Mouse (Mus musculus): Measurements from ENCODE around the gene Dnase1. TPM values are rescaled to one million over a fixed set of nuclear protein-coding genes. Genes with fewer than 3 reads are reported as not detected.

Gene Dnase1
- polyA plus RNA-seq, 1 experiment: not detected

DNA sequence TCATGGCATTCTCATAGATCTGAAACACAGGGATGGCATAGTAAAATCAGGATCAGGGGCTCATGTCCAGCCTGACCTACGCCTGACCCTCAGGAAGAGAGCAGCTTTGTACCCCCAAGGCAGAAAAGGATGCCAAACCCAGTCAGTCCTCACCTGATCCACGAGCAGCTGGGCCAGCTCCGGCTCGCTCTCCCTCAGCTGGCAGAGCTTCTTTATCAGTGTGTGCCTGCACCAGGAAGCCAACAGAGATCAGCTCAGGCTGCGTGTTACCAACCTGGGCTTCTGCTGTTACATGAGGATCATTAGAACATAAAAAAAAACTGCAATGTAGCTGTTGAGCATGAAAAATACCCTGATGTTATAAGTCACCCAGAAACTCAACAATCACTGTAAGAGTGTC lies 3.5 kb downstream of the Dnase1 start:
- Histone ChIP-seq H3K4me3 (ENCODE audit: low read depth, low read length) (no peak overlapping the region), H3K36me3 (ENCODE audit: control insufficient read depth, insufficient read depth, low read length, poor library complexity, severe bottlenecking) (peaks cover 31% of the 10 kb centered on the region), H3K9me3 (replicated peaks; ENCODE audit: control insufficient read depth, insufficient read depth, low read length, poor library complexity, severe bottlenecking) (no peaks in the 10 kb centered on the region), H3K4me1 (ENCODE audit: control insufficient read depth, insufficient read depth, low read length) (no peaks in the 10 kb centered on the region), H3K27ac (ENCODE audit: insufficient read depth, low read length) (no peak overlapping the region), H3K9ac (ENCODE audit: low read depth, poor library complexity, severe bottlenecking) (no peak overlapping the region), H3K27me3 (ENCODE audit: control insufficient read depth, insufficient read depth, low read length, poor library complexity, severe bottlenecking) (no peaks in the 10 kb centered on the region)
- TF ChIP-seq POLR2A (IDR thresholded peaks at IDR 0.05; ENCODE audit: insufficient read depth, low read length): no peak
- no peak for TF ChIP-seq CTCF (IDR thresholded peaks at IDR 0.05; ENCODE audit: low read depth, low read length)
- no peak for TF ChIP-seq EP300 (IDR thresholded peaks at IDR 0.05; ENCODE audit: insufficient read depth, low read depth, low read length)

DNA sequence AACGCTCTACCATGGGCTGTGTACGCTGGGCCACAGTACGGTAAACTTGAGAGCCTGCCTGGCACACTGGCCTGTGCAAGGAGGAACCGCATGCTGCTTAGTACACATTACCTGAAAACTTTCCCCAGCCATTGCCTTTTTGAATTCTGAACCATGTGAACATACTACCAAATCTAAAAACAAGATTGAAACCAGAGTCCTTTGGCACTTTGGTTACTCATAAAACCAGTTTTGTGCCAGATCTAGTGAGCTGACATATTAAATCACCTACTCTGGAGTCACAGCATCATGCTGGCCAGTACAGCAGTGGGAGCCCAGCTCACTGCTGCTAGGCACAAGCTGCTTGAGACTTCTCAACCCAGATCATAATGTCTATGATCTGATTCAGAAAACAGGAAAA lies 4.9 kb downstream of the Dnase1 start:
- TF ChIP-seq EP300 (IDR thresholded peaks at IDR 0.05; ENCODE audit: insufficient read depth, low read depth, low read length) (no peak), POLR2A (IDR thresholded peaks at IDR 0.05; ENCODE audit: insufficient read depth, low read length) (no peak), CTCF (IDR thresholded peaks at IDR 0.05; ENCODE audit: low read depth, low read length) (no peak)
- H3K9me3 ChIP-seq (replicated peaks; ENCODE audit: control insufficient read depth, insufficient read depth, low read length, poor library complexity, severe bottlenecking): no peaks in the 10 kb centered on the region
- no peak overlapping the region for H3K4me3 ChIP-seq (ENCODE audit: low read depth, low read length)
- no peak overlapping the region for H3K9ac ChIP-seq (ENCODE audit: low read depth, poor library complexity, severe bottlenecking)
- no peaks in the 10 kb centered on the region for H3K4me1 ChIP-seq (ENCODE audit: control insufficient read depth, insufficient read depth, low read length)
- peaks cover 40% of the 10 kb centered on the region for H3K36me3 ChIP-seq (ENCODE audit: control insufficient read depth, insufficient read depth, low read length, poor library complexity, severe bottlenecking)
- no peaks in the 10 kb centered on the region for H3K27me3 ChIP-seq (ENCODE audit: control insufficient read depth, insufficient read depth, low read length, poor library complexity, severe bottlenecking)
- H3K27ac ChIP-seq (ENCODE audit: insufficient read depth, low read length): no peak overlapping the region

DNA sequence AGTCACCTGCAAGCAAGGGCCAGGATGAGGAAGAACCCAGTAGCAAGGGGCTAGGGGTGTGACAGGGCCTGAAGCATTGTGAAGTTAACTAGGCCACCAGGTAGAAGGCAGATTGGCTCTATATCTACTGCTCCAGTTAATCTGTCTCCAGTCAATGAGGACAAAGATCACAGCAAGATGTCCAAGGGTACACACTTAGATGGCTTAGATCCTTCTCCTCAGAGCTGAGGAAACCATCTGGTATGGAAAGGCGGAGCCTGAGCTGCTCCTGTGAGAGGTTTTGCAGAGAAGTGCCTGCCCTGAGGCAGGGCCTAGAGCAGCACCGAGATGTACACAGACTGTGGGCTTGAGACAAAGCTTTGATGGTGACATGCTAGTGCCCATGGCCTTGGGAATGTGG lies 7.4 kb downstream of the Dnase1 start:
- Histone ChIP-seq H3K36me3 (ENCODE audit: control insufficient read depth, insufficient read depth, low read length, poor library complexity, severe bottlenecking) (peaks cover 49% of the 10 kb centered on the region), H3K4me3 (ENCODE audit: low read depth, low read length) (no peak overlapping the region), H3K27me3 (ENCODE audit: control insufficient read depth, insufficient read depth, low read length, poor library complexity, severe bottlenecking) (no peaks in the 10 kb centered on the region), H3K4me1 (ENCODE audit: control insufficient read depth, insufficient read depth, low read length) (no peaks in the 10 kb centered on the region), H3K9ac (ENCODE audit: low read depth, poor library complexity, severe bottlenecking) (no peak overlapping the region), H3K27ac (ENCODE audit: insufficient read depth, low read length) (no peak overlapping the region), H3K9me3 (replicated peaks; ENCODE audit: control insufficient read depth, insufficient read depth, low read length, poor library complexity, severe bottlenecking) (no peaks in the 10 kb centered on the region)
- TF ChIP-seq EP300 (IDR thresholded peaks at IDR 0.05; ENCODE audit: insufficient read depth, low read depth, low read length) (no peak), CTCF (IDR thresholded peaks at IDR 0.05; ENCODE audit: low read depth, low read length) (no peak), POLR2A (IDR thresholded peaks at IDR 0.05; ENCODE audit: insufficient read depth, low read length) (no peak)

DNA sequence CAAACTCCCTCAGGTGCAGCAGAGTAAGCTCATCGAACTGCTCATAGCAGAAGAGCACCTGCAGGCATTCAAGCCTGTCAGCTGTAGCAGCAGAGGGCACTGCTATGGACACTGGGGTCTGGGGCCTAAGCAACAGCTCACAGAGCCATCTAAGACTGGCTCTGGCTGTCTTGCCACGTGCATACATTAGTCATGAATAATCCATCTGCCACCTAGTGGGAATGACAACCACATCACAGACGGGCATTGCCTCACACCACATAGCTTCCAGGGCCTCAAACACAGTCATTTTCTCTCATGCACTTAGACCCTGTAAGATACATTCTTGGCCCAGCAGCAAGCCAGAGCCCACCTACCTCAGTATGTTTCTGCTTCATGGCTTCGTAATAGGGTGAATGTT lies 8.8 kb downstream of the Dnase1 start:
- TF ChIP-seq EP300 (IDR thresholded peaks at IDR 0.05; ENCODE audit: insufficient read depth, low read depth, low read length) (no peak), POLR2A (IDR thresholded peaks at IDR 0.05; ENCODE audit: insufficient read depth, low read length) (no peak), CTCF (IDR thresholded peaks at IDR 0.05; ENCODE audit: low read depth, low read length) (no peak)
- H3K36me3 ChIP-seq (ENCODE audit: control insufficient read depth, insufficient read depth, low read length, poor library complexity, severe bottlenecking): peaks cover 45% of the 10 kb centered on the region
- H3K27ac ChIP-seq (ENCODE audit: insufficient read depth, low read length): no peak overlapping the region
- no peaks in the 10 kb centered on the region for H3K9me3 ChIP-seq (replicated peaks; ENCODE audit: control insufficient read depth, insufficient read depth, low read length, poor library complexity, severe bottlenecking)
- H3K4me3 ChIP-seq (ENCODE audit: low read depth, low read length): no peak overlapping the region
- no peak overlapping the region for H3K9ac ChIP-seq (ENCODE audit: low read depth, poor library complexity, severe bottlenecking)
- H3K27me3 ChIP-seq (ENCODE audit: control insufficient read depth, insufficient read depth, low read length, poor library complexity, severe bottlenecking): no peaks in the 10 kb centered on the region
- H3K4me1 ChIP-seq (ENCODE audit: control insufficient read depth, insufficient read depth, low read length): no peaks in the 10 kb centered on the region

DNA sequence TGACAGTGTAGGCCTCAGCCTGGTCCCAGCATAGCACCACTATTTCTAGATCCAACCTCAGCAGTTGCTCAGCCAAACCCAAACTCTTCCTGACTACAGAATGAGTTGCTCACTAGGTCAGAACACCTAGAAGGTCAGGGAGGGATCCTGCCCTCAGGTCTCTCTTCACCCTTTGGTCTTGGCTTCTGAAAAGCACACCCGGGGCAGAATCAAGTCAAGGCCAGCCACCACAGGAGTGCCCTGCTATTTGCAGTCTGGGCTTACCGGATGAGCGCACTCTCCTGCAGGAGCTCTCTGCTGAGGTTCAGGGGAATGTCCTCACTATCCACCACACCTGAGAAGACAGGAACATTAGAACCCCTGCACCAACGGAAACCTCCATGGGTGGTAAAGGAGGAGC lies 15.9 kb downstream of the Dnase1 start:
- Histone ChIP-seq H3K9ac (ENCODE audit: low read depth, poor library complexity, severe bottlenecking) (no peak overlapping the region), H3K4me3 (ENCODE audit: low read depth, low read length) (no peak overlapping the region), H3K36me3 (ENCODE audit: control insufficient read depth, insufficient read depth, low read length, poor library complexity, severe bottlenecking) (peaks cover 44% of the 10 kb centered on the region), H3K4me1 (ENCODE audit: control insufficient read depth, insufficient read depth, low read length) (no peaks in the 10 kb centered on the region), H3K27ac (ENCODE audit: insufficient read depth, low read length) (no peak overlapping the region), H3K9me3 (replicated peaks; ENCODE audit: control insufficient read depth, insufficient read depth, low read length, poor library complexity, severe bottlenecking) (no peaks in the 10 kb centered on the region), H3K27me3 (ENCODE audit: control insufficient read depth, insufficient read depth, low read length, poor library complexity, severe bottlenecking) (no peaks in the 10 kb centered on the region)
- no peak for TF ChIP-seq POLR2A (IDR thresholded peaks at IDR 0.05; ENCODE audit: insufficient read depth, low read length)
- no peak for TF ChIP-seq CTCF (IDR thresholded peaks at IDR 0.05; ENCODE audit: low read depth, low read length)
- no peak for TF ChIP-seq EP300 (IDR thresholded peaks at IDR 0.05; ENCODE audit: insufficient read depth, low read depth, low read length)

DNA sequence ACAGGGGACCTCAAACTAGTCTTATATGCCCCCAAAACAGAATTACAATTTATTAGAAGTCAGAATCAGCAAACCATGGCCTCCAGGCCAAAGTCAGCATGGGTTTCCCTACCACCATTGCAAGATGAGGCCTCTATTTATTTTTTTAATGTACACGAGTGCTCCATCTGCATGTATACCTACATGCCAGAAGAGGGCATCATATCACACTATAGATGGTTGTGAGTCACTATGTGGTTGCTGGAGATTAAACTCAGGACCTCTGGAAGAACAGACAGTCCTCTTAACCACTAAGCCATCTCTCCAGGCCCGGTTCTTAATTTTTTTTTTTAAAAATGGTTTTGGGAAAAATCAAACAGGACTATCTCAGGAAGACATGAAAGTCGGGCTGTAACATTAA lies 17.1 kb downstream of the Dnase1 start:
- H3K27ac ChIP-seq (ENCODE audit: insufficient read depth, low read length): no peak overlapping the region
- no peak overlapping the region for H3K9ac ChIP-seq (ENCODE audit: low read depth, poor library complexity, severe bottlenecking)
- no peaks in the 10 kb centered on the region for H3K4me1 ChIP-seq (ENCODE audit: control insufficient read depth, insufficient read depth, low read length)
- no peak overlapping the region for H3K4me3 ChIP-seq (ENCODE audit: low read depth, low read length)
- TF ChIP-seq CTCF (IDR thresholded peaks at IDR 0.05; ENCODE audit: low read depth, low read length) (no peak), POLR2A (IDR thresholded peaks at IDR 0.05; ENCODE audit: insufficient read depth, low read length) (no peak), EP300 (IDR thresholded peaks at IDR 0.05; ENCODE audit: insufficient read depth, low read depth, low read length) (no peak)
- no peaks in the 10 kb centered on the region for H3K9me3 ChIP-seq (replicated peaks; ENCODE audit: control insufficient read depth, insufficient read depth, low read length, poor library complexity, severe bottlenecking)
- H3K27me3 ChIP-seq (ENCODE audit: control insufficient read depth, insufficient read depth, low read length, poor library complexity, severe bottlenecking): no peaks in the 10 kb centered on the region
- H3K36me3 ChIP-seq (ENCODE audit: control insufficient read depth, insufficient read depth, low read length, poor library complexity, severe bottlenecking): peaks cover 41% of the 10 kb centered on the region

Data from ES-Bruce4 (cell line).